Mouse (Mus musculus) frontal cortex, postnatal 25 days (tissue): ENCODE measurements around the gene Ffar2.
A peak's percentile ranks its signal among the peaks of the same experiment; 100 is the strongest.
"Not testable (repeated sequence)": the region's sequence is repeated elsewhere in the genome, so short reads cannot be mapped to it uniquely, and the experiment has no call there.

Source experiments
- DNase-seq, 2 experiments: peaks; one replicate each; pipeline ENCODE4 v3.0.0; 2022; ENCODE audit warnings: low spot score in 2 of 2

The Ffar2 gene

GRCm38 (mm10) chr7:30823675-30824074 lies at the start of gene Ffar2:
Gene Ffar2 (minus strand): TSS chr7:30823775.
- DNase-seq = no peak

- peak; percentile 51 to 65 for DNase-seq
Observed at GRCm38 (mm10) chr7:30873083-30873482, 49.5 kb upstream of the Ffar2 start.

GRCm38 (mm10) chr7:30863386-30863785 lies 39.8 kb upstream of the Ffar2 start:
- no peak for DNase-seq

- DNase-seq = no peak
Observed at GRCm38 (mm10) chr7:30861464-30861863, 37.9 kb upstream of the Ffar2 start, which contains the start of gene Ffar1. Gene Ffar1 (minus strand): TSS chr7:30861564.

- DNase-seq = peak; percentile 27 to 43
Observed at GRCm38 (mm10) chr7:30859635-30860402, 36.2 kb upstream of the Ffar2 start.

- DNase-seq = peak; percentile 71
Observed at GRCm38 (mm10) chr7:30859290-30859634, 35.7 kb upstream of the Ffar2 start.

- no peak for DNase-seq
Observed at GRCm38 (mm10) chr7:30857746-30858145, 34.2 kb upstream of the Ffar2 start.

GRCm38 (mm10) chr7:30856078-30856477 lies 32.5 kb upstream of the Ffar2 start, which contains the start of gene Ffar3:
Gene Ffar3 (minus strand): TSS chr7:30856178.
- no peak for DNase-seq

GRCm38 (mm10) chr7:30851421-30851820 lies 27.8 kb upstream of the Ffar2 start:
- no peak for DNase-seq

GRCm38 (mm10) chr7:30847934-30848333 lies 24.4 kb upstream of the Ffar2 start:
- no peak for DNase-seq

- DNase-seq = no peak
Observed at GRCm38 (mm10) chr7:30847386-30847785, 23.8 kb upstream of the Ffar2 start.

GRCm38 (mm10) chr7:30846505-30847053 lies 23.0 kb upstream of the Ffar2 start:
- no peak for DNase-seq

GRCm38 (mm10) chr7:30844676-30845297 lies 21.2 kb upstream of the Ffar2 start:
- DNase-seq = no peak

- DNase-seq = no peak
Observed at GRCm38 (mm10) chr7:30842092-30842491, 18.5 kb upstream of the Ffar2 start.

- DNase-seq = no peak
Observed at GRCm38 (mm10) chr7:30841379-30841778, 17.8 kb upstream of the Ffar2 start.

- DNase-seq = no peak
Observed at GRCm38 (mm10) chr7:30840306-30840705, 16.7 kb upstream of the Ffar2 start.

GRCm38 (mm10) chr7:30837277-30837676 lies 13.7 kb upstream of the Ffar2 start:
- DNase-seq = no peak

GRCm38 (mm10) chr7:30832684-30833083 lies 9.1 kb upstream of the Ffar2 start:
- not testable (repeated sequence) for DNase-seq

- no peak for DNase-seq
Observed at GRCm38 (mm10) chr7:30832261-30832660, 8.7 kb upstream of the Ffar2 start.

GRCm38 (mm10) chr7:30829428-30829827 lies 5.9 kb upstream of the Ffar2 start:
- DNase-seq = no peak

GRCm38 (mm10) chr7:30828871-30829270 lies 5.3 kb upstream of the Ffar2 start:
- not testable (repeated sequence) for DNase-seq

GRCm38 (mm10) chr7:30826660-30827059 lies 3.1 kb upstream of the Ffar2 start:
- DNase-seq = no peak

- no peak for DNase-seq
Observed at GRCm38 (mm10) chr7:30824306-30824705, 731 bp upstream of the Ffar2 start.
